Mouse (Mus musculus): ENCODE data around the gene Ddr2.

DNA sequence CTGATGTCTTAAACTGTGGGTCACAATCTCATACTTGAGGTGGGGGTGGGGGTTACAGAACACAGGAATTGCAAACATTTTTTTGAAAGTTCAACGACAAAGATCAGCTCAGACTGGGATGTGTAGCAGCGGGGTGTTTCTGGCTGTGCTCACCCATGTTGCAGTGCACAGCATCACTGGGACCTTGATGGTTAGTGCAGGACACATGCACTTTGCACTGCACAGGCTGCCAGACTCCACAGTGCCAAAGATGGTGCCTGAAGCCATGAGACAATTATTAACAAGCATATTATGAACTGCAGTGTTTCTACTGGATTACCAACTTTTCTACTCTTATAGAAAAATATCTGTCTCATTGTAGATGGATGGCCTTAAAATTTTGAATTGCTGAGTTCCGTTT lies 78.9 kb downstream of the Ddr2 start:
- no peak for TF ChIP-seq CTCF (IDR thresholded peaks at IDR 0.05; ENCODE audit: low read depth)
- TF ChIP-seq EP300 (IDR thresholded peaks at IDR 0.05; ENCODE audit: low read depth) = no peak

Data from liver, postnatal 0 days (tissue).